Mouse (Mus musculus) myocyte (in vitro differentiated cells): ENCODE measurements around the gene Rbm47. TPM values are rescaled to one million over a fixed set of nuclear protein-coding genes. Genes with fewer than 3 reads are reported as not detected.

Experiments
- H3K27me3 ChIP-seq: one replicate; pipeline ENCODE4 v1.6.1; 2011; ENCODE audit not compliant: control insufficient read depth, insufficient read depth, insufficient read length
- H3K36me3 ChIP-seq: one replicate; pipeline ENCODE4 v1.6.1; 2011; ENCODE audit not compliant: control insufficient read depth, insufficient read depth
- H3K4me2 ChIP-seq: one replicate; pipeline ENCODE4 v1.6.1; 2011; ENCODE audit warnings: low read depth, control low read depth
- H3K4me3 ChIP-seq: one replicate; pipeline ENCODE4 v1.5.1; 2011; ENCODE audit warnings: mild to moderate bottlenecking, control low read depth, moderate library complexity
- H3K79me2 ChIP-seq: one replicate; pipeline ENCODE4 v1.6.1; 2011; ENCODE audit not compliant: control insufficient read depth, insufficient read depth
- H3ac ChIP-seq: one replicate; pipeline ENCODE4 v1.6.1; 2011; ENCODE audit not compliant: control insufficient read depth, insufficient read length
- CEBPB ChIP-seq: IDR thresholded peaks from 2 replicates; pipeline ENCODE4 v1.6.1; 2011; ENCODE audit warnings: mild to moderate bottlenecking, moderate library complexity; ENCODE audit not compliant: poor library complexity, insufficient read depth, severe bottlenecking
- E2F4 ChIP-seq: IDR thresholded peaks from one replicate; pipeline ENCODE4 v1.6.1; 2011; ENCODE audit warnings: mild to moderate bottlenecking, control low read depth, moderate library complexity; ENCODE audit not compliant: insufficient read depth
- MAX ChIP-seq: IDR thresholded peaks from one replicate; pipeline ENCODE4 v1.6.1; 2011; ENCODE audit warnings: low read depth, mild to moderate bottlenecking, control low read depth
- MYOD1 ChIP-seq, 3 experiments: IDR thresholded peaks; one replicate each; pipeline ENCODE4 v1.6.1; 2011; ENCODE audit warnings: control low read depth in 2 of 3, low read depth in 2 of 3, mild to moderate bottlenecking in 2 of 3, moderate library complexity in 1 of 3; ENCODE audit not compliant: insufficient read length in 2 of 3, control insufficient read depth in 1 of 3
- MYOG ChIP-seq, 3 experiments: IDR thresholded peaks; one replicate each; pipeline ENCODE4 v1.6.1; 2011; ENCODE audit warnings: control low read depth in 2 of 3, low read depth in 2 of 3, mild to moderate bottlenecking in 2 of 3; ENCODE audit not compliant: insufficient read length in 2 of 3, control insufficient read depth in 1 of 3, insufficient read depth in 1 of 3
- POLR2A ChIP-seq: IDR thresholded peaks from one replicate; pipeline ENCODE4 v1.6.1; 2011; ENCODE audit warnings: low read depth, mild to moderate bottlenecking, control low read depth, moderate library complexity; ENCODE audit not compliant: insufficient read length
- POLR2AphosphoS2 ChIP-seq: IDR thresholded peaks from one replicate; pipeline ENCODE4 v1.6.1; 2011; ENCODE audit warnings: low read depth, control low read depth; ENCODE audit not compliant: insufficient read length
- REST ChIP-seq: IDR thresholded peaks from one replicate; pipeline ENCODE4 v1.6.1; 2011; ENCODE audit warnings: mild to moderate bottlenecking, control low read depth, moderate library complexity; ENCODE audit not compliant: insufficient read depth, insufficient read length
- SRF ChIP-seq: IDR thresholded peaks from one replicate; pipeline ENCODE4 v1.6.1; 2011; ENCODE audit warnings: low read depth; ENCODE audit not compliant: control insufficient read depth, insufficient read length
- TCF12 ChIP-seq: IDR thresholded peaks from one replicate; pipeline ENCODE4 v1.6.1; 2011; ENCODE audit warnings: mild to moderate bottlenecking, control low read depth; ENCODE audit not compliant: poor library complexity, insufficient read depth, severe bottlenecking
- TCF3 ChIP-seq: IDR thresholded peaks from one replicate; pipeline ENCODE4 v1.6.1; 2011; ENCODE audit warnings: low read depth, control low read depth; ENCODE audit not compliant: insufficient read length
- USF1 ChIP-seq: IDR thresholded peaks from one replicate; pipeline ENCODE4 v1.6.1; 2011; ENCODE audit warnings: low read depth, mild to moderate bottlenecking, control low read depth, moderate library complexity
- polyA plus RNA-seq: library from polyadenylated mRNA; unstranded; fragments of >200 nt; fragmentation: generic; extraction: Trizol; gene quantifications from one replicate; pipeline ENCODE4 v1.2.1, GENCODE M21; 2012; ENCODE audit warnings: missing spikeins

The Rbm47 gene
- polyA plus RNA-seq, 1 experiment, result 0.10 TPM

- H3ac ChIP-seq, result no peak overlapping the region
- TF ChIP-seq POLR2A (no peak), USF1 (no peak), SRF (no peak), MAX (no peak), POLR2AphosphoS2 (no peak), E2F4 (no peak), TCF3 (no peak), MYOG (IDR thresholded peaks at IDR 0.05; ENCODE audit: control insufficient read depth in 1 of 3, insufficient read depth in 1 of 3, insufficient read length in 2 of 3, low read depth in 2 of 3) (no peak), REST (no peak)
- no peaks in the 10 kb centered on the region for H3K27me3 ChIP-seq
- no peak overlapping the region for H3K4me2 ChIP-seq
- no peaks in the 10 kb centered on the region for H3K36me3 ChIP-seq
- H3K79me2 ChIP-seq, result no peaks in the 10 kb centered on the region
- H3K4me3 ChIP-seq, result no peak overlapping the region
Measured at GRCm38 (mm10) chr5:66103386-66103785, 69.5 kb downstream of the Rbm47 start.

- H3K4me2 ChIP-seq, result no peak overlapping the region
- no peak overlapping the region for H3K4me3 ChIP-seq
- H3K79me2 ChIP-seq, result no peaks in the 10 kb centered on the region
- TF ChIP-seq TCF3, result no peak
- no peak for TF ChIP-seq REST
- no peak overlapping the region for H3ac ChIP-seq
- no peaks in the 10 kb centered on the region for H3K27me3 ChIP-seq
- H3K36me3 ChIP-seq, result no peaks in the 10 kb centered on the region
Measured at GRCm38 (mm10) chr5:66102821-66103220, 70.1 kb downstream of the Rbm47 start.

GRCm38 (mm10) chr5:66101577-66101976 lies 71.3 kb downstream of the Rbm47 start:
- H3K4me2 ChIP-seq, result no peak overlapping the region
- no peaks in the 10 kb centered on the region for H3K27me3 ChIP-seq
- no peak overlapping the region for H3K4me3 ChIP-seq
- no peak overlapping the region for H3ac ChIP-seq
- no peak for TF ChIP-seq TCF12
- no peak for TF ChIP-seq E2F4
- TF ChIP-seq POLR2AphosphoS2, result no peak
- TF ChIP-seq MAX, result no peak
- no peak for TF ChIP-seq SRF
- no peaks in the 10 kb centered on the region for H3K36me3 ChIP-seq
- H3K79me2 ChIP-seq, result no peaks in the 10 kb centered on the region

GRCm38 (mm10) chr5:66100322-66100721 lies 72.6 kb downstream of the Rbm47 start:
- TF ChIP-seq POLR2A (no peak), USF1 (no peak), MAX (no peak), CEBPB (no peak), SRF (no peak), POLR2AphosphoS2 (no peak), REST (no peak), E2F4 (no peak), MYOD1 (IDR thresholded peaks at IDR 0.05; ENCODE audit: control insufficient read depth in 1 of 3, insufficient read length in 2 of 3, low read depth in 2 of 3) (no peak), TCF3 (no peak), TCF12 (no peak)
- Histone ChIP-seq H3K79me2 (no peaks in the 10 kb centered on the region), H3K4me2 (no peak overlapping the region), H3K4me3 (no peak overlapping the region), H3K27me3 (no peaks in the 10 kb centered on the region), H3K36me3 (no peaks in the 10 kb centered on the region), H3ac (no peak overlapping the region)

- Histone ChIP-seq H3K79me2 (no peaks in the 10 kb centered on the region), H3K36me3 (no peaks in the 10 kb centered on the region), H3K4me3 (no peak overlapping the region), H3ac (no peak overlapping the region), H3K4me2 (no peak overlapping the region), H3K27me3 (no peaks in the 10 kb centered on the region)
- TF ChIP-seq POLR2A (no peak), SRF (no peak), TCF3 (no peak), MYOG (IDR thresholded peaks at IDR 0.05; ENCODE audit: control insufficient read depth in 1 of 3, insufficient read depth in 1 of 3, insufficient read length in 2 of 3, low read depth in 2 of 3) (no peak), MAX (no peak), E2F4 (no peak)
Measured at GRCm38 (mm10) chr5:66098094-66098871, 74.6 kb downstream of the Rbm47 start.

GRCm38 (mm10) chr5:66096081-66096480 lies 76.8 kb downstream of the Rbm47 start:
- Histone ChIP-seq H3ac (no peak overlapping the region), H3K27me3 (no peaks in the 10 kb centered on the region), H3K79me2 (no peaks in the 10 kb centered on the region), H3K4me2 (no peak overlapping the region), H3K36me3 (no peaks in the 10 kb centered on the region), H3K4me3 (no peak overlapping the region)
- TF ChIP-seq CEBPB, result no peak
- TF ChIP-seq TCF3, result no peak
- no peak for TF ChIP-seq REST
- no peak for TF ChIP-seq POLR2A
- TF ChIP-seq MYOG (IDR thresholded peaks at IDR 0.05; ENCODE audit: control insufficient read depth in 1 of 3, insufficient read depth in 1 of 3, insufficient read length in 2 of 3, low read depth in 2 of 3), result no peak
- no peak for TF ChIP-seq SRF
